In the genomic region with DNA sequence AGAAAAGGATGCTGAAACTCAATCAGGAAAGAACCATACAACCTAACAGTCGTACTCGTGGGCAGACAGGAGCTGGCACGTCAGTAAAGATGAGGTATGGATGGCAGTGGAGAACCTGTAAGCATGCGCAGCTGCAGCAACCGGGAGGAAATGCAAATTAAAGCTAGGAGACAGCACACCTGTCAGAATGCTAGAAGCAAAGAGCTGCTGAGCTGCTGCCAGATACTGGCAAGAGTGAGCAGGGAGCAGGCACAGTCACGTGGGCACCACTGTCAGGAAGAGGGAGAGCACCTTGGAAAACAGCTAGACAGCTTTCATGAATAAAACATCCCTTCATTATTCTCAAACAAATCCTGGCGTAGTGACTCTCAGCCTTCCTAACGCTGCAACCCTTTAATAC, we compare ENCODE assay signal across 19 mouse cellular contexts. TPM values are rescaled to one million over a fixed set of nuclear protein-coding genes. Genes with fewer than 3 reads are reported as not detected.
DNase-seq lines count a peak whose midpoint lies in the region; ATAC-seq and TF ChIP-seq lines count a peak whose summit lies in the region.
"Had no signal": no experiment of that assay in that cellular context is flagged by ENCODE, and none has a peak within 500 bp of the region (broad histone marks: within the 10 kb centered on the region; RNA-seq: fewer than 3 reads in every experiment).

No protein-coding gene starts in this region.

- WGBS in heart, embryonic 10.5 days = 52% methylated on average over 8 of the region's 8 CpGs
- 22% methylated on average over 8 of the region's 8 CpGs for WGBS in forebrain, postnatal 0 days
- WGBS in midbrain, embryonic 16.5 days = 27% methylated on average over 8 of the region's 8 CpGs

- H3K4me1 ChIP-seq in heart, embryonic 10.5 days = peaks cover 5% of the 10 kb centered on the region
- H3K4me1 ChIP-seq in CH12.LX (ENCODE audit: control insufficient read depth in 1 of 2, insufficient read depth in 2 of 2) = no peaks in the 10 kb centered on the region
- H3K4me1 ChIP-seq in forebrain, postnatal 0 days (ENCODE audit: insufficient read depth) = peaks cover 8% of the 10 kb centered on the region; the same call in 1 of the 2 replicates
- peaks cover 10% of the 10 kb centered on the region for H3K4me1 ChIP-seq in midbrain, embryonic 16.5 days (ENCODE audit: control insufficient read depth, insufficient read depth, low read length)
- H3K4me1 ChIP-seq: limb, embryonic 13.5 days had no signal

- no peak for TF ChIP-seq CTCF in CH12.LX (conservative IDR thresholded peaks at IDR 0.05 in 1 of 2, IDR thresholded peaks at IDR 0.05 in 1 of 2; ENCODE audit: low read depth in 2 of 2, low read length in 2 of 2)
- TF ChIP-seq CTCF in forebrain, postnatal 0 days (IDR thresholded peaks at IDR 0.05; ENCODE audit: low read depth) = no peak

- H3K79me2 ChIP-seq in CH12.LX (replicated peaks; ENCODE audit: control insufficient read depth, extremely low read depth, insufficient read depth, poor library complexity, severe bottlenecking) = no peaks in the 10 kb centered on the region

- peak; percentile 95 for ATAC-seq in forebrain, postnatal 0 days
- peak; percentile 87 for ATAC-seq in midbrain, embryonic 16.5 days

- no peak for TF ChIP-seq EP300 in CH12.LX (IDR thresholded peaks at IDR 0.05; ENCODE audit: low read length)

- in situ Hi-C loops in CH12.LX (cut with MboI; ENCODE audit: low pct_ligation_motif_present, low pct_unique_long_range_greater_than_20kb, low sequenced_read_pairs) = no loop called here

- no peak for TF ChIP-seq POLR2A in CH12.LX (IDR thresholded peaks at IDR 0.05; ENCODE audit: low read depth, low read length)

- no peak overlapping the region for H3K9ac ChIP-seq in CH12.LX (ENCODE audit: insufficient read depth, low read depth)
- no peak overlapping the region for H3K9ac ChIP-seq in forebrain, postnatal 0 days
- H3K9ac ChIP-seq in midbrain, embryonic 16.5 days (ENCODE audit: low read depth, low read length) = no peak overlapping the region
- H3K9ac ChIP-seq: limb, embryonic 13.5 days had no signal

- DNase-seq in heart, embryonic 10.5 days (ENCODE audit: low spot score) = peak; percentile 69
- DNase-seq in heart, adult 9 months (ENCODE audit: low spot score in 2 of 2) = no peak
- no peak for DNase-seq in CH12.LX (ENCODE audit: extremely low read depth)
- DNase-seq in forebrain, postnatal 0 days = peak; percentile 75
- no peak for DNase-seq in spleen, postnatal 36 days (ENCODE audit: low spot score in 2 of 2)
- no peak for DNase-seq in spleen, postnatal 4 days (ENCODE audit: low spot score in 2 of 2)
- DNase-seq in lung, postnatal 36 days = no peak
- DNase-seq: gastrocnemius, postnatal 25 days; kidney, adult 11 months; lung, adult 2 months; thymus, postnatal 4 days had no signal

- no peak overlapping the region for H3K27ac ChIP-seq in heart, embryonic 10.5 days
- H3K27ac ChIP-seq in CH12.LX (ENCODE audit: insufficient read depth, low read depth) = no peak overlapping the region
- H3K27ac ChIP-seq in forebrain, postnatal 0 days (ENCODE audit: low read depth, low read length) = peak overlapping the region; percentile 64
- peak overlapping the region; percentile 73 for H3K27ac ChIP-seq in midbrain, embryonic 16.5 days (ENCODE audit: low read length)
- H3K27ac ChIP-seq: limb, embryonic 13.5 days had no signal

- no peak overlapping the region for H3K4me3 ChIP-seq in heart, embryonic 10.5 days
- H3K4me3 ChIP-seq in CH12.LX (replicated peaks in 1 of 3; ENCODE audit: low read depth in 2 of 3, low read length in 2 of 3, poor library complexity in 1 of 3) = no peak overlapping the region
- H3K4me3 ChIP-seq in forebrain, postnatal 0 days (ENCODE audit: low read depth, low read length) = no peak overlapping the region
- no peak overlapping the region for H3K4me3 ChIP-seq in midbrain, embryonic 16.5 days (ENCODE audit: low read depth, low read length)
- H3K4me3 ChIP-seq: erythroblast, embryonic 14.5 days; limb, embryonic 13.5 days; megakaryocyte, embryonic 14.5 days had no signal

- H3K4me2 ChIP-seq in CH12.LX (ENCODE audit: insufficient read depth, low read depth, poor library complexity, severe bottlenecking) = no peak overlapping the region
- 0 out of 2 replicates have a peak overlapping the region, but pooled peaks have one; percentile 10 for H3K4me2 ChIP-seq in forebrain, postnatal 0 days (ENCODE audit: low read depth)
- H3K4me2 ChIP-seq in midbrain, embryonic 16.5 days (ENCODE audit: low read length) = no peak overlapping the region
- H3K4me2 ChIP-seq: limb, embryonic 13.5 days had no signal

- dilution Hi-C loops in CH12.LX (cut with MboI; ENCODE audit: extremely low pct_ligation_motif_present, extremely low pct_unique_long_range_greater_than_20kb, low sequenced_read_pairs) = no loop called here

- TF ChIP-seq RAD21 in CH12.LX (IDR thresholded peaks at IDR 0.05; ENCODE audit: low read depth, low read length) = no peak

- no peaks in the 10 kb centered on the region for H3K9me3 ChIP-seq in heart, embryonic 10.5 days
- H3K9me3 ChIP-seq in CH12.LX (replicated peaks; ENCODE audit: low read length) = no peaks in the 10 kb centered on the region
- H3K9me3 ChIP-seq in forebrain, postnatal 0 days (ENCODE audit: low read length) = no peaks in the 10 kb centered on the region
- no peaks in the 10 kb centered on the region for H3K9me3 ChIP-seq in midbrain, embryonic 16.5 days (replicated peaks; ENCODE audit: control insufficient read depth, low read length, poor library complexity, severe bottlenecking)
- H3K9me3 ChIP-seq: limb, embryonic 13.5 days; megakaryocyte, embryonic 14.5 days had no signal

- H3K36me3 ChIP-seq in heart, embryonic 10.5 days = no peaks in the 10 kb centered on the region
- H3K36me3 ChIP-seq in CH12.LX (replicated peaks in 1 of 2; ENCODE audit: control insufficient read depth in 1 of 2, insufficient read depth in 1 of 2, low read length in 1 of 2) = no peaks in the 10 kb centered on the region
- no peaks in the 10 kb centered on the region for H3K36me3 ChIP-seq in forebrain, postnatal 0 days (ENCODE audit: insufficient read depth)
- H3K36me3 ChIP-seq in midbrain, embryonic 16.5 days (ENCODE audit: control insufficient read depth, insufficient read depth, low read length) = no peaks in the 10 kb centered on the region
- H3K36me3 ChIP-seq: limb, embryonic 13.5 days had no signal

- H3K27me3 ChIP-seq in heart, embryonic 10.5 days (ENCODE audit: insufficient read depth, poor library complexity, severe bottlenecking) = peaks cover 20% of the 10 kb centered on the region
- H3K27me3 ChIP-seq in CH12.LX (replicated peaks) = peaks cover 88% of the 10 kb centered on the region
- H3K27me3 ChIP-seq in forebrain, postnatal 0 days (ENCODE audit: insufficient read depth, low read length) = no peaks in the 10 kb centered on the region
- H3K27me3 ChIP-seq in midbrain, embryonic 16.5 days (ENCODE audit: control insufficient read depth, insufficient read depth, low read depth, low read length) = no peaks in the 10 kb centered on the region

TF ChIP-seq in CH12.LX, 34 proteins besides CTCF, POLR2A, EP300 and RAD21:
- TF ChIP-seq MEF2A (IDR thresholded peaks at IDR 0.05; ENCODE audit: borderline replicate concordance, low read depth, low read length) = no peak
- TF ChIP-seq NRF1 (IDR thresholded peaks at IDR 0.05; ENCODE audit: low read depth, low read length) = peak; percentile 55

RNA-seq across cellular contexts. Expression of a gene that starts 42.9 kb away (rescaled TPM):
- polyA plus RNA-seq in heart, embryonic 10.5 days (2016; fragmentation: Nextera tagmentation; extraction: Ambion mirVana) = not detected in 2 replicates
- total RNA-seq in CH12.LX (2012; rRNA removed) (not detected in 2 replicates), CH12.LX (2014; rRNA removed) (not detected in 2 replicates)
- polyA plus RNA-seq in CH12.LX (2012; ENCODE audit: insufficient read length, low read depth) = not detected in 2 replicates
- not detected in 2 replicates for total RNA-seq in forebrain, postnatal 0 days (2014; rRNA removed)
- not detected in 2 replicates for polyA plus RNA-seq in forebrain, postnatal 0 days (2015; fragmentation: Nextera tagmentation; extraction: Ambion mirVana)
- not detected in 2 replicates for polyA plus RNA-seq in midbrain, embryonic 16.5 days (2015; fragmentation: Nextera tagmentation; extraction: Ambion mirVana)
- total RNA-seq: gastrocnemius, postnatal 25 days had no signal
- polyA plus RNA-seq: C2C12; cortical plate, adult 2 months; erythroblast, embryonic 14.5 days; heart, embryonic 16.5 days; large intestine, adult 2 months; limb, embryonic 13.5 days; lung, adult 2 months had no signal

RNA-seq across cellular contexts. Expression of a gene that starts 56.6 kb away (rescaled TPM):
- not detected in 2 replicates for polyA plus RNA-seq in heart, embryonic 10.5 days (2016; fragmentation: Nextera tagmentation; extraction: Ambion mirVana)
- total RNA-seq in CH12.LX (2012; rRNA removed) (not detected in 2 replicates), CH12.LX (2014; rRNA removed) (not detected in 2 replicates)
- not detected in 2 replicates for polyA plus RNA-seq in CH12.LX (2012; ENCODE audit: insufficient read length, low read depth)
- total RNA-seq in forebrain, postnatal 0 days (2014; rRNA removed) = not detected in 2 replicates
- not detected in 2 replicates for polyA plus RNA-seq in forebrain, postnatal 0 days (2015; fragmentation: Nextera tagmentation; extraction: Ambion mirVana)
- not detected in 2 replicates for polyA plus RNA-seq in midbrain, embryonic 16.5 days (2015; fragmentation: Nextera tagmentation; extraction: Ambion mirVana)
- total RNA-seq: gastrocnemius, postnatal 25 days had no signal
- polyA plus RNA-seq: C2C12; cortical plate, adult 2 months; erythroblast, embryonic 14.5 days; heart, embryonic 16.5 days; large intestine, adult 2 months; limb, embryonic 13.5 days; lung, adult 2 months had no signal

Comparison
In these comparisons a context has a peak if more than half of its experiments do, and no peak if none do; other contexts are left out.
1. DNase-seq: peak in heart, embryonic 10.5 days (single experiment) and forebrain, postnatal 0 days (single experiment); none in heart, adult 9 months (0 of 2), CH12.LX (single experiment), spleen, postnatal 36 days (0 of 2), spleen, postnatal 4 days (0 of 2) and lung, postnatal 36 days (single experiment).
2. H3K27ac ChIP-seq: peak in forebrain, postnatal 0 days (single experiment) and midbrain, embryonic 16.5 days (single experiment); none in heart, embryonic 10.5 days (single experiment) and CH12.LX (single experiment).